Mouse (Mus musculus) cerebellum, adult 9-10 months (tissue): Measurements from ENCODE around the gene Pde4c.

Experiments used
- DNase-seq: peaks from one replicate; pipeline ENCODE4 v3.0.0; 2022

The Pde4c gene

DNA sequence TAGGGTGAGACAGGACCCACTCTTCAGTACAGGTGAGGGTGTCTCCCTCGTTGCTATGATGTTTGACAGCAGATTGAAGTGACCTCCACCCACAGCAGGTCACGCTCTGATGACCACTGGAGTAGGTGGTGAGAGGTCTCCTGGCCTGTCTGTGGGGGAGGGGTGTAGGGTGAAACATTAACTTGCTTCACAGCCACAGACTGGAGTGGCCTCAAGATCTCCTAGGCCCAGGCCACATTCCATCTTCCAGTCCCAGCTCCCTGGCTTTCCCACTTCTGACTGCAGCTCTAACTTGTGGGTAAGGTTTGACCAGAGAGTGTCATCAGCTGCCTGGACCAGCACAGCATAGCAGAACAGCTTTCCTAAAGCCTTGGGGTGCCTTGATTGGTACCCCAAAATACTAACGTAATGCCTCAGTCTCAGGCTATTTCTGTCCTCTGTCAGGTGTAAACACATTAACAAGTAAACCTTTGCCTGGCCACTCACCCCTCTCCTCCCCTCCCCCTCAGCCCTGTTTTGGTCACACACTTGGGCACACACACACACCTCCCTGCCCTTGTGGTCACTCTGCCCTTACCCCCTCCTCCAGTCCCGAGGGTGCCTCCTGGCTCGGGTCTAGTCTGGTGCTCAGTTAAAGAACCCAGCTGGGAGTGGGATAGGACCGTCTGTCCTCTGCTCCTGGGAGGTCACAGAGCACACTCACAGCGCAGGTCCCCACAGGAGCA is at the start of gene Pde4c:
Gene Pde4c, plus strand, starts transcription at position 235 of the 725 bp plus-strand sequence.
- no peak for DNase-seq

DNA sequence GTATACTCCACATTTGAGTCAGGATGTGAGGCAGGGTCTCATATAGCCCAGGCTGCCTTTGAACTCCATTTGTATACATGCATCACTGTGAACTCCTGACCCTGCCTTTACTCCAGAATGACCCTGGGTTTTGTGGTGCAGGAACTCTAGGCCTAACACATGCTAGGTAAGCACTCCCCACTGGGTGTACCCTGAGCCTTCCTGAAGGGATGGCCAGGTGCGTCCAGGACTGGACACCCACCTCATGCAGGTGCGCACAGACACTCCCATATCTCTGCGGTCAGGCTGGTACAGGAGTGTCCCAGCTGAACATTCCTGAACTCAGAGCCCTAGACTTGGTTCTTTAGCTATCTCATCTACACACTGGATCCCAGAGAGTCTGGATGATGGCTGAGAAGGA is 49.4 kb upstream of the Pde4c start:
- peak; percentile 68 for DNase-seq

GRCm38 (mm10) chr8:70674716-70675115 is 48.8 kb upstream of the Pde4c start:
- no peak for DNase-seq

DNA sequence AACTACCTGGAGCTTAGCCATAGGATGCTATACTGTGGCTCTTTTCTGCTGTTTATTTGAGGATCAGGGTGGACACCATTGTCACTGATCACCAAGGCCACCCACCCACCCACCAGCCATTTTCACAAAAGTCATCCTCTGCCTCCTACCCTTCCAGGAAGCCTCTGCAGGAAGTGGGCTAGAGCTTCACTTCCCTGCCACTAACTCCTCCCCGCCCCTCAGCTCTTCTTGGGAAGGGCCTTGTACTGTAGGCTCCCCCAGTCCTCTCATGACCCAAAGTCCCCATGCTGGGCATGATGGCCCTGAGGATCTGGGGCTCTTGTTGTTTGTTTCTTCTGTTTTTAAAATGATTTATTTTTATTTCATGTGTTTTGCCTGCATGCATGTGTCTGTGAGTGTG is 48.2 kb upstream of the Pde4c start:
- DNase-seq = no peak

GRCm38 (mm10) chr8:70677451-70678080 is 46.0 kb upstream of the Pde4c start:
- no peak for DNase-seq

- no peak for DNase-seq
Observed at GRCm38 (mm10) chr8:70678679-70679078, 44.8 kb upstream of the Pde4c start.

DNA sequence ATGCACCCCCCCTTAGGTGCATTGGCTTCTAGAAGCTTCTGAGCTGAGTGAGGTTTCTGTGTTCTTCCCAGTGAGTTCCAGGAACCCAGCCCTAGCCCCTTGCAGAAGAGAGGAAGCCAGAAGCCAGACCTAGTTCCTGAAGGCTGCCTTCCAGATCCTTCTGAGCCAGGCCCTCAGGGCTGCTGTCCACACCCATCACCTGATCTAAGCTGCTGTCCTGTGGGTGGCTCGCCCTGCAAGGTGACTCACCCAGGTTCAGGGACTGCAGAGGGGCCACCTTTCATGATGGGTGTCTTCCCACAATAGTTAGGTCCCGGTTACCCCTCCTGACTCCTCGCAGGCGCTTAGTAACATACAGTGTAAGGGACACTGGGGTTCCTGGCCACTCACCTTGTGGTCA is 44.1 kb upstream of the Pde4c start:
- DNase-seq = no peak

GRCm38 (mm10) chr8:70680039-70680438 is 43.5 kb upstream of the Pde4c start:
- DNase-seq = no peak

DNA sequence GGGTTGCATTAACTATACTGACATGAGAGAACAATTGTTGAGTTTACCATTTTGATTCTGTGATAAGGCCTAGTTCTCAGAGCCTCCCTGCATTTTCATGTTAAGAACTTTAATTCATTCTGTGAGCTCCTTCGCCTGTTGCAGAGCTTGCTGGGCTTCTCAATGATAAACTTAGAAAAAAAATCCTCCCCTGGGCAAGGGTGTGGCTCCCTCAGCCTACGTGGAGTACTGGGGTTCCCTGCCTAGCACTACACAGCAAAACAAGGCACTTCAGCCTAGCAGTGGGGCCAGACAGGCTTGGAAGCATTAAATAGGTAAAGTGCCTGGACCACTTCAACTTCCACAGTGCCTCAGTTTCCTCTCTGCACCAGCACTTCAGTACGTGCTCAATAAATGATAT is 42.1 kb upstream of the Pde4c start:
- no peak for DNase-seq

GRCm38 (mm10) chr8:70682193-70682592 is 41.3 kb upstream of the Pde4c start:
- DNase-seq = no peak

DNA sequence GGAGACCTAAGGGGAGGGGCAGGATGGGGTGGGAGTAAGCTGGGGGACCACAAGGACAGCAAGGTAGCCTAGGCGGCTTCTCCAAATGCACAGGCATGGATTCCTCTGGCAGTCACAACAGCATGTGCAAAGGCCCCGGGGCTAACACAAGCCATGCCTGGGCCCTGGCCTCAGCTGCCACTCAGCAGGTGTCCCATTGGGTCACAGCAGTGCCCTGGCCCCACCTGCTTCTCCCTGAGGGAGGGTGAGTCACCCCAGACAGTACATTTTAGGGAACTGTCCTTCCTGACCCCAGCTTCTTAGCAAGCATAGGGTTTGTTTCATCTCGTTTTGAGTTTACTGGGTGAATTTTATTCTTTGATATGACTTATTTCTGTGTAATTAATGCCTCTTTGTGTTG is 40.8 kb upstream of the Pde4c start:
- DNase-seq = no peak

DNA sequence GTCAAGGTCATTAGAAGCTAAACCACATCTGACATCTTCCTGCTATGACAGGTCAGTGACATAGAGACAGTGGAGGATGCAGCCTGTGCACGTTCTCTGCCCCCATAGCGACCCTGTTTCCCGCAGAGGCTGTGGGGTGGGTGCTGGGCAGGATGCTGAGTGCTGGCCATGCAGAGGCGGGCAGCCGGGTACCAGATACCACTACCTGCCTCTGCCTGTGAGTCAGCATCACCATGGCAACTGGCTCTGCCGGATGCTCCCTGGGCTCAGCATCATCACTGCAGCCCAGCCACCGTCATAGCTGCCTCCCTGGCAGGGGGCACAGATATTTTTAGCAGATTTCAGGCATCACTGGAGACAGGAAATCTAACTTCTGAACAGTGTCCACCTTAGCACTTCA is 39.2 kb upstream of the Pde4c start:
- no peak for DNase-seq

DNA sequence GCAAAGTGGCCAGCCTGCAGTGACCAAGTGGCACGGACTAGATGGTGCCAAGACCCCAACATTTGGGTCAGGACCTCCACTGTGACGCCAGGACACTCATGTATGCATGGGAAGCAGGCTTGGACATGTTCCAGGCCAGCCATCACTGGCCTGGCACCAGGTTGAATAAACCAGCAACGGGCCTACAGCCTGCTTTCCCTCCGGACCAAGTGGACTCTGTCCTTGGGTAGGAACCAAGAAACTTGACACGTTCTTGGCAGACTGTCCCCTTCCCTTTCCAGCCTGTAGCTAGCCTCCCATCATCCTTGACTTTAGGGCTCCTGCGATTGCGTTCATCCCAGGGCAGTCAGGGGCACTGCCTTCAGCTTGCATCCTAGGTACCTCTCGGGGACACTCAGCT is 35.9 kb upstream of the Pde4c start:
- DNase-seq = no peak

- DNase-seq = no peak
Observed at GRCm38 (mm10) chr8:70688136-70688535, 35.4 kb upstream of the Pde4c start.

GRCm38 (mm10) chr8:70689892-70690390 is 33.6 kb upstream of the Pde4c start:
- DNase-seq = no peak

GRCm38 (mm10) chr8:70691230-70691629 is 32.3 kb upstream of the Pde4c start:
- no peak for DNase-seq

DNA sequence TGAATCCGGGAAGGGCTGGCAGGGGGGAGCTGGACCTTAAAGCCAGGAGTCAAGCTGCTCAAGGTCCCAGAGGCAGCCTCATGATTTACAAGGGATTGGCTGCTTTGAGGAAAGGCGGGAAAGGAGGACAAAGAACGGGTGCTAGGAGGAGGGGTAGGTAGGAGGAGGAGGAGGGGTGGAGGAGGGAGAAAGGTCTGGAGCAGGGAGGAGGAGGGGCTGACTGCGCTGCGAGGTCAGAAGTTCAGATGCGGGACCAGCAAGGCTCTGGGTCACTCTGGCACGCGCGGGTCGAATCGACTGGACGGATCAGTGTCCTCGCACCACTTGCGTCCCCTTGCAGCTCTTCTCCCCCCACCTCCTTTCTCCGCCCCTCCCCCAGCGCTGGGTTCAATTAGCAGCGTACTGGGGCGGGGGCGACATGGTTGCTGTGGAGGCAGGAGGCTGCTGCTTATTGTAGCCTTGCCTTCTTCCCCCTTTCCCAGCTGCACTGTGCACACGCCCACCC is 31.7 kb upstream of the Pde4c start:
- no peak for DNase-seq

GRCm38 (mm10) chr8:70693636-70694035 is 29.9 kb upstream of the Pde4c start:
- DNase-seq = no peak

DNA sequence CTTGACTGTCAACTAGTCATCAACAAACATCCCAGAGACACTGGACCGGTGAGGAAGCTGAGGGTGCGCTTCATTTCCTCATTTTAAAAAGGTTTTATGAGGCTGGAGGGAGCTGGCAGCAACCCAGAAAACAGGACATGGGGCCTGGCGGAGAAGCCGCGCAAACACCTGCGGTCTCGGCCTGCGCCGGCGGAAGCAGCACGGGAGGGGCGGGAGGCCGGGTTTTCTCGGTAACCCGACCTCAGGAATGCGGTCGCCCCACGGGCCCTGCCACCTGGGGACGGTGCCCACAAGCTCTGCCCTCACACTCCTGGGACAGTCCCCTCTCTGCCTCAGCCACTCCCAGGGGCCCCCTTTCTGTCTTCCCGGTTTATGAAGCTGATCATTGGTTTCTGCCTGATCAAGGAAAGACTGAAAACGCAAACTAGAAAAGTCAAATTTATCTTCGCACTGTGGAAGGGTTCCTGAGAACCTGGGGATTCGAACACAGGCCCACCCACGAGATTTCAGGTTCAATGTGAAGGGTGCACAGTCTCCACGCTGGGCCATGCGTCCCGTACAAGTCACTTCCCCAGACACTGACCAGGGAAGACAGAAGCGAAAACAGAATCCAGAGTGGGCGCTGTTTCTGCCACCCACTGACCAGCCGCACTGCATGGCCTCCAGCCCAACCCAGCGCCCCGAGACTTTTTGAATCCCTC is 28.1 kb upstream of the Pde4c start:
- peak; percentile 57 for DNase-seq

DNA sequence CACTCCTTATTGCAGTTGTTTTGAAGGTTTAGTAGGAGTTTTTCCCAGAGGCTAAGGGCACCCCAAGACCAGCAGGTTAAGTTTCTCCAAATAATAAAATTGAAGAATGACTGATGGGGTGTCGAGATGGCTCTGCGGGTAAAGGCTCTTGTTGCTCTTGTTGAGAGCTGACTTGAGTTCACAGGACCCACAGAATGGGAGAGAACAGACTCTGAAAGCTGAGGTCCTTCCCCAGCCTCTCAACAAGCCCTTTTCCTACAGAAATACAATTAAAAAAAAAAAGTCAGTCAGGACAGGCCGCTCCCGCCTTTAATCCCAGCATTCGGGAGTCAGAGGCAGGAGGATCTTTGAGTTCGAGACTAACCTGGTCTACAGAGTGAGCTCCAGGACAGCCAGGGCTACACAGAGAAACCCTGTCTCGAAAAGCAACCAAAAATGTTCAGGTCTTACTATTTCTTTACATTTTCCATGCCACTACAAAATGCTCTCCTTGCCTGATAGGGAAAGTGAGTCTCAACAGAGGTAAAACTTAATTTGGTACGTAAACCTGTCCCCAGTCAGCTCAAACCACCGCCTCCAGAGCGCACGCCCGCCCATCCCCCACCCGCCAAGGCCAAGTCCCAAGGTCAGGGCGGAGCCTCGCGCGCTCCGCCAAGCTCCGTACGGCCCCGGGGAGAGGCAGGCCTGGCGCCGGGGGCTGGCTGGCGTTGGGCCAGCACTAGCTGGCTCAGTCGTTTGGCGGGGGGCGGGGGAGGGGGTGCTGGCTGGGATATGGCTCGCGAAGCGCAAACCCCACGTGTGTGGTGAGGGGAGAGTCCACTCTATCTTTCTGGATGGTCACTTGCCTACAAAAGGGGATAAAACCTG is 27.3 kb upstream of the Pde4c start:
- DNase-seq = peak; percentile 69

DNA sequence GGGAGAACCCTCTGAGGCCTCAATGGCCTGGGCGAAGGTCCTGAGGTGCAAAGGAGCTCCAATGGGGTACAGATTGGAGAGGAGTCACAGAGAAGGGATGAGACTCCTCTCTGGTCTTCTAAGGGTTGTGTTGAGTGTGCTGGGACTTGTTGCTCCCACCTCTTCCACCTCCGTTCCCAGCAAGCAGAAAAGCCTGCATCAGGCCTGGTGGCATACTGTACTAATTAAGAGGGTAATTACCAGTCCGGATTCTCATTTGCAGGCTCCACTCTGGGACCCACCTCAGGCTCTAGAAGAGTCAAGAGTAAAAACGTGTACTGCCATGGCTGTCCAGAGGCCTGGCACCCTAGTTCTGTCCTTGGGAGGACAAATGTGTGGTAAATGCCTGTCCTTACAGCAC is 26.6 kb upstream of the Pde4c start:
- DNase-seq = peak; percentile 63

GRCm38 (mm10) chr8:70697366-70698250 is 25.9 kb upstream of the Pde4c start:
- no peak for DNase-seq
